Mouse (Mus musculus) brain, adult 2 months (tissue): ENCODE measurements around the gene Gm21973.

Source experiments
- DNase-seq: peaks from one replicate; pipeline ENCODE4 v3.0.0; 2011; ENCODE audit warnings: low read depth, low spot score

The Gm21973 gene

DNA sequence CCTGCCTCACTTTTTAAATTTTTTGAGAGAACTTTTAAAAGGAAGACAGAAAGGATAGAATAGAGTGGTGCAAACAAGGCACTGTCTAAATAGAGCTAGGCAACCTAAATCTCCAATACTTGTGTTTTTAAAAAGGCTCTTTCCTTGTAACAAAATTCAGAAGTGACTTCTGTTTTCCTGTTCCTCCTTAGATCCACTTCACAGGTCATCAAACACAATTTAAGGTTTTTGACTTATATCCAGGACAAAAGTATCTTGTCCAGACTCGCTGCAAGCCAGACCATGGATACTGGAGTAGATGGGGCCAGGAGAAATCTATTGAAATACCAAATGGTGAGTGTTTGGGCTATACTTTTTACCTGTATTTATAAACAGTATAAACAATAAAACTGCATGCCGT, at the start of gene Gm21973:
TSS of gene Gm21973 (plus strand) at position 301 of the 400 bp plus-strand sequence.
- DNase-seq = no peak

DNA sequence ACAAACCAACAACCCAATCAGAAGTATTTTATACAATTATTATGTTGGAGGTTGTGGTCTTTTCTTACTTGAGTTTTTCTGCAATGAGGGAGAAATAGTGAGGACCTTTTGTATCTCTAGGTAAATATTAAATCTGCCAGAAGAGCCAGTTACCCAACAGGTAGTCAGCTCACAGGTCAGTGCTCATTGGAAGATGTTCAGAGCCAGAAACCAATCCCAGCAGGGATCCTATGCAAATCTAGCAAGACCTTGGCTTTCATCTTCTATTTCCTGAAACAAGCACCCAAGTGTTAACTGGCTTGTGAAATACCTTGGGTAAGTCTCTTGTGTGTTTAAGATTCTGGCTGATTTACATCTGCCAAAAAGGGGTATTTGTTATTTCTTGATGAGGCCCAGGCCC, 48.8 kb upstream of the Gm21973 start:
- no peak for DNase-seq

DNA sequence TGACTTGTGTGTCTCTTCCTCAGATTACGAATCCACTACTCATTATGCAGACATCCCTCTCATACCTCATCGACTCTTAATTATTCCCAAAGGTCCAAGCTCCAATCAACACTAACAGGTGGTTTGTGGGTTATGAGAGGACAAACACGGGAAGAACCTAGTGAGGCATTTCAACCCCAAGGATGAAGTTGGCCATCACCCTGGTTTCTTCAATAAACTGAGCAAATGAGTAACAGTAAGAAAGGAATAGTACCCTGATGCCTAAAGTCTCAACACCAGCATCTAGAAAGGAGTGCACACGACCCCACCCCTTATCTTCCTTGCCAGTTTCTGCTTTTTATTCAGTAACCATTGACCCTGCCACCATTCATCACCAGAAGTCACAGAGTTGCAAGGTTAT, 47.7 kb upstream of the Gm21973 start:
- DNase-seq = no peak

DNA sequence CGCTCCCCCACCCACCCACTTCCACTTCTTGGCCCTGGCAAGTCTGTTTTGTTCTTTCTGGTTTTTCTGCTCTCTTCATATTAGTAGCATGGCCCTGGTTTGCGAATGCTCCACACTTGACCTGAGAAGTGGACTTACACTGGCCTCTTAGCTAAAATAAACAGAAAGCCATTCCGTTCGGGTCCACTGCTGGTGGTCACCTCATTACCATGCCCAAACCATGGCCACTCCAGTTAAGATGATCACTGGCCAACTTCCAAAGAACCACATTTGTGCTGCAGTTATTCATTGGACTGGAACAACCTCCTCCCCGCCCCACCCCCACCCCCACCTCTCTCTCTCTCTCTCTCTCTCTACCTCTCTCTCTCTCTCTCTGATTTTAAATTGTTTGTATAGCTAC, 43.6 kb upstream of the Gm21973 start:
- DNase-seq = no peak

DNA sequence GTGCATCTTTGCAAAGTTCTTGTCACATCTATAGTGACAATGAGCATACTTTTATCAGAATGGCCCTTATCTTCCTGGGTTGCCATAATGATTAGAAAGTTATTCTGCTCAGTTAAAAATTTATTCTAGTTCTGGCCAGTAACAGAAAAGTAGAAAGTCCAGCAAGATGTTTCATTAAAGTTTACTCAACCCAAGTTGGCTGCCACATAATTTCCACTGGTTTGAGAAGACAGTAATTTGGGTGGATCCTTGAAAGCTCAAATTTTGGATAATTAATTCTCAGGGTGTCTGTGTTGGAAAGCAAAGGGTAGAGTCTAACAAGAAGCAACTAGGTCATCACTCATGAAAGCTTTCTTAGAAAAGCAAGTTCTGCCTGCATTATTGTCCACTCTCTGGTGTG, 41.5 kb upstream of the Gm21973 start:
- DNase-seq = no peak

DNA sequence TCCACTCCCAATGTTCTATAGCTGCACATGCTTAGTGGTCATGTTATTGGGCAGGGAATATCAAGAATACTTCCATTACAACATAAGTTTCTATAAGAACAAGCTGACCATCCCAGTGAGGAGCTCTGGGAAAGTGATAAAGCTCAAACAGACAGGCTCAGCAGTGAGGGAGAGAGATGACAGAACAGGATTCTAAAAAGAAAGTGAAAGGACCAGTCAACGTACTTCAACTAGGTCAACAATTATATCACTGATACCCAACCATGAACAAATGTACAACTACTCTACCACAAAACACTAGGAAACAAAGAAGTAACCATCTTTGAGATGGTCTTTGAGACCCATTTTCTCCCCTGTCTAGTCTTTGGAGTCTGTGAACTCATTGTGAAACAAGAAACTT, 28.6 kb upstream of the Gm21973 start:
- DNase-seq = no peak

DNA sequence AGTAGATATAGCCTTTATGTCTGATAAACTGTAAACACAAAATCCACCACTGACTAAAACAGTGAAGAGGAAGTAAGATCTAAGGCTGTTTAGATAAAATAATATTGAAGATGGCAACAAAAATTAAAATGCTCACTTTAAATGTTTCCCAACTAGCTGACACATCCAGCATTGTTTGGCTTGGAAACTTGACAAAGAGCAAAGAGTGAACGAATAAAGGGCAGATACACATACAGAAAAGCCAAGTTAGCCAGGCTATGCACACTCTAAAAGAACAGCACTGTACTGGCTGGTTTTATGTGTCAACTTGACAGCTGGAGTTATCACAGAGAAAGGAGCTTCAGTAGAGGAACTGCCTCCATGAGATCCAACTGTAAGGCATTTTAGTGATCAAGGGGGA, 27.1 kb upstream of the Gm21973 start:
- DNase-seq = no peak

DNA sequence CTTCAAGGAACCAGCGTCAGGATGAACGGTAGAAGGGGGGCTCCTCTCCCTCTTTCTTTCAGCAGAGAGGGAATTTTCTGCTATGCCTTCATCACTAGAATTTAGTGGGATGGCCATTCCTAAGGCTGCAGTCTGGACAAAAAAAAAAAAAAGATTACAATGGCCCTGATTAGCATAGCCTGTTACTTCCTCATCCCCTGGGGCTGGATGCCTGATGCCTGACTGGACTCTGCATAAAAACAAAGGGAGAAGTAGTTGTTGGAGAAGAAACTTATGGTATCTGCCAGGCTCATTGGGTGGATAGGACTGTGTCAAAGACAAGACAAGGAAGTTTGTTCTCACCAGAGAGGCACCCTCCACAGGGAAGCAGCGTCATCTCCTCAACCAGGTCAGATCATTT, 25.7 kb upstream of the Gm21973 start:
- no peak for DNase-seq

DNA sequence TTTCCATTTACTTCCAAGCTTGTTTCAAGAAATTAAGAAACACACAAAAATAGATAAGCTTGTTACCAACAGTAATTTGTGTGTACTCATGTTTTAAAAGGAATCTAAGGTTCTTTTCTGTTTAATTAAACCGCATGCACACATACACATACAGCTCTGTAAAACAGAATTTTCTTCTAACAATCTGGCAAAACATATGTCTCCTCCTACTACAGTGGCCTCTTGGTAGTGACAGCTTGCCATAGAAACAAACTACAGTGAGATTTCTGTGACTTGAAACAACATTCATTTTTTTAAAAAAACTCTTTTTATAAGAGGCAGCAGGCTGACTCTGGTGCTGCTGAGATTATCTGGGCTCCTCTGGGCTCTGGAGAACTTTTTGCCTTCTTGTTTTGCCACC, 18.7 kb upstream of the Gm21973 start:
- peak; percentile 46 for DNase-seq

DNA sequence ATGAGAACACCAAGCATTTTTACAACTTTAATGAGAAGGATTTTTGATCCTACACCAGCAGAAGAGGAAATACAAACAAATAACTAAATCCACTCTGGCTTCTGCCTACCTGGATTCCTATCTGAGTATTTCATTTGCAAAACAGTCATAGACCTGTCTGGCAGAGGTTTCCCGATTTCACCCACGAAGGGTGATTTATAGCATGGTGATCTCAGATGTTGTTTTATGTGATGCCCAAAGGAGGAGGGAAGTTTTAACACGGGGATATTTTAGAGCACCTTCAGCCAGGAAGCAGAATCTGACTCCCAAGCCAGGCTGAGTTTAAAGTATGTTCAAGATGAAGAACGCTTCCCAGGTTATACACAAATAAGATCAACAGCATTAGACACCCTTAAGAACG, 13.4 kb upstream of the Gm21973 start:
- no peak for DNase-seq

DNA sequence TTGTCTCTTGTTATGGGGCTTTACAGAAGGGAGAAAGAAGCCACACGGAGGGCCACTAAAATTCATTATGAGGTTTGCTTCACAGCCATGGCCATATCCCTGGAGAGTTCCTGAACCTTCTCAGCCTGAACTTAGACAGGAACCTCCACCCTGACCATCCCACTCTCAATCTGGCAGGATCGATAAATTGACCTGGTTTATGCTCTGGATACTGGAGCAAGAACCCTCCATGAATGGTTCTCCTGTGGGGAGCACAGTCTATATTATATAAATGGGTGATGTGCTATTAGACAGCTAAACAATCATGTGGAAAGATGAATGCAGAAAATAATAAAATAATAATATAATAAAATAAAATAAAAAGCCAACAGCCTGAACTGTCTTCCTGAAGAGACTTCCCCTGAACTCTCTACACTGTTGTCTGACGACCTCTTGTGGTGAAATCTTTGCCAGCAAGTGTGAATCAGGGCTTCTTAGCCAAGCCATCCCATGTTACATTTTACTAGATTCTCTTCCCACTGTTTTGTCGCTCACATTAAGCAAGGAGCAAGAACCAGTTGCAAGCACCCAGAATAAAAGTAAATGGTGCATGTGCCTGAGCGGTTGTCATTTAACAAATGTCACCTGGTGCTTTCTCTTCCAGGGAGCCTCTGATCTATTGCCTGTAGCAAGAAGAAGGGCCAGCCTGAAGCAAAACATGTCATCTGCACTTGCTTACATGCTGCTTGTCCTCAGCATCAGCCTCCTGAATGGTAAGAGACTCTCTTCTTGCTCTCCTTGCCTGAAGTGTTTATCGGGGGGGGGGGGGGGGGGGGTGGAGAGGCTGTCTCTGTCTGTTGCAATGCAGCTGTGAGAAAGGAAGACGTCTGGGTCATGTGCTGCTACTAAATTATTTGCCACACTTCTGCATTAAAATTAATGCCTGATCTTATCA, 11.4 kb upstream of the Gm21973 start:
- peak; percentile 81 for DNase-seq

DNA sequence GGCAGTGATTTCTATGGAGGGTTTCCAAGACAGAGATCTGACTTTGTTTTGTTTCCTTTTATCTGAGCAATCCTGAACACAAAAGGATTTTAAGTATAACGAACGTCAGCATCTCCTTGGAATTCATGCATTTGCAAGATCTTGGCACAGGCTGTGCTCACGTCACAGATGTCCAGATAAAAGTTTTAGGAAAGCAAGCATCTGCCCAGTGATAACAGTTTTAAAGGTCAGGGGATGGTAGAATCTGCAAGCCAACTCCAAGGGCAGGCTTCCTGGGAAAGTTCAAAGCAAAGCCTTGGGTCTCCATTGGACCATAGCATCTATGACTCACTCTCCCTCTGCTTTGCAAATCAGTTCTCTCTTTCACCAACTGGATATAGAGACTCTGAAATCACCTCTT, 5.4 kb downstream of the Gm21973 start:
- DNase-seq = no peak

DNA sequence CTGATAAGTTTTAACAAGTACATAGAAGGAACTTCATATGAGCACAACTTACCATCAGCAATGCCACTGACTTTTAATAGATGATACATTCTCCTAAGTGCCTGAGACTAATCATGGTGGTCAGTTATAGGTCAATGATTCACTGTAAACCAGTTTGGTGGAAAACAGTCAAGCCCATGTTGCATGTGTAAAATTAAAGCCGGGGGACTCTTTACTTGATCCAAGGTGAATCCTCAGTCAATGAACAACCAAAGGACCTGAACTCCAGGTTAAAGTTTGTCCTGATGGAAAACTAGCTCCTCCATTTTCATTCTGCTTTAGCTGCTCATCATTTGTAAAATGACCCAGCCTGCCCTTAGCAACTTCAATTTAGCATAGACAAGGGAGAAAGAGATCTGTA, 7.4 kb downstream of the Gm21973 start:
- no peak for DNase-seq

DNA sequence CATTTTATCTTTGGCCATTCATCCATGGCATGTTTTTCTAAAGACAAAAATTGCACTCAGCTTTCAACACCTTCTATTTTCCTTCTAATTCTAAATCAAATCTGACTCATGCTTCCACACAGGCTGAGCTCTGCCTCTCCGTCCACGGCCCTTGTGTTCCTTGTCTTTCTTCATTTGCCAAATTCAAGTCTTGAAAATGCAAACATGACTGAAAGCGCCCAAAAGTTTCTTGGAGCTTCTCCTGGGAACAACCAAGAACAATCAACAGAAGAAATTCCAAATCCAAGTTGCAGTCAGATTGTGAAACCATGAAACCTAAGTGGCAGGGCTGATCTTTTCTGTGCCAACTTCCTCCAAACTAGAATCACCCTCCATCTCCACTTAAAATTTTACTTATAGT, 13.4 kb downstream of the Gm21973 start:
- DNase-seq = peak; percentile 15

DNA sequence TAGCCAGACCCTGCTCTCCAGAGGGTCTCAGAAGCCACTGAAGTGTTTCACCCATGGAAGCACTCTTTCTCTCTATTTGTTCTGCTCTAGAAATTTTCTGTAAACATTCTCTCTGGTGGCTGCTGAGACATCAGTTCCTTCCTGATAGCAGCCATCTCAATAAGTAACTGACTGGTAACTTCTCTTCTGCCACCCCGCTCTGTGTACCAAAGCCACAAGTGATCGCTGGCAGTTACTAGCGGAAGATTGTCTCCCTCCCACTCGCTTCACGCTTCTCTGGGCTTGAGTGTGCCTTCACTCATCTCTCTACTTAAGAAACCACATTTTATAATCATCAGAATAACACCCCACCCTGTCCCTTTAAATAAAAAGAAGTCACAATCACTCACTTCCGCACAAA, 21.9 kb downstream of the Gm21973 start:
- DNase-seq = no peak

DNA sequence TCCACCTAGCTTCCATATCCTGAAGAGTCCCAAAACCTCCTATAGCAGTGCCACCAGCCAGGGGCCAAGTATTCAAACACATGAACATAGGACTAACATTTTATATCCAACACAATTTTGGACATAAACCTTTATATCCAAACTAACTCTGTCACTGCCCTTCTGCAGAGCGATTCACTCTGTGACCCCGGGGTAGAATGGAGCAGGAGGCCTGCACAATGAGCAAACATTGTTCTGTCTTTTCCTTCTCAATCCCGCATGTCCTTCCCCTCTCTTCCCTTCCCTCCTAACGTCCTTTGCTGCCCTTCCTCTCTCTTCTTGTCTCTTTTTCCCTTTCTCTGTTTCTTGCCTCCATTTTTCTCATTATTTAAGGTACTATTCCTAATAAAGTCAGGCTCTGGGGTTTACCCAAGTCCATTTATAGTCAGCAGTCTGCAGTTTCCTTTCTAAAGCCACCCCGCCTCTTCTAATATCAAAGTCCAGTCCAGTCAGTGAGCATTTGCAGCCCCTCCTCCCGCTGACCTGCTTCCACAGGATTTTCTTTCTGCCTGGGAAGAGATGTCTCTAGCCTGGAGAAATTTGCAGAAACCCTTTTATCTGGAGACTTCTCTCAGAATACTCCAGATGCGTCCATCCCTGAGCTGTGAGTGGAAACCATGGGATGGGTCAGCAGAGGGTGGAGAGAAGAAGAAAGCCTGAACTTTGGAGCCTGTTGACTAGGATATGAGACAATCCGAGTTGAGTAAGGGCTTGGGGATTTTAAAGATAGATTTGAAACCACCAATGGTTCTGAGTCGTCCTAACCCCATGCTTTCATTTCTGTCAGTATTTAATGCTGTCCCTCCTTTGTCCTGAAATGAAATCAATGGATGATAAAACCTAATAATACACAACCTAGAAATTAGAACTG, 33.1 kb downstream of the Gm21973 start, which contains the start of gene Agxt2:
TSS of gene Agxt2 (plus strand) at position 494 of the 910 bp plus-strand sequence.
- no peak for DNase-seq

DNA sequence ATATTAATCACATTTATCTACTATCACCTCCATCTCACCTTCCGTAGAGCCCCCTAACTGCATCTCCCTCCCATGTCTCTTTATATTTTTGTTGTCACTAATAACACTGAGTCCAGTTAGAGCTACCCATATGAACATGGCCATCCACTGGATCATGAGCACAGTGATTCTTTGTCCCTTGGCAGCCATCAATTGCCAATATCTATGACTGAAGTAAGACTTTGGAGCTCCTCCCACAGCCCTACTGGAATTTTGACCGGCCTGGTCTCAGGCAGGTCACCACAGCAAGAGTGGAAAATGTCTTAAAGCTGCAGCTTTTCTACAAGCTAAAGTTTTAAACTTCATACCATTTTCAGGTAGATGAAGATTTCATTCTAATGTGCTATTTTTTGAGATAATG, 41.2 kb downstream of the Gm21973 start:
- DNase-seq = no peak

DNA sequence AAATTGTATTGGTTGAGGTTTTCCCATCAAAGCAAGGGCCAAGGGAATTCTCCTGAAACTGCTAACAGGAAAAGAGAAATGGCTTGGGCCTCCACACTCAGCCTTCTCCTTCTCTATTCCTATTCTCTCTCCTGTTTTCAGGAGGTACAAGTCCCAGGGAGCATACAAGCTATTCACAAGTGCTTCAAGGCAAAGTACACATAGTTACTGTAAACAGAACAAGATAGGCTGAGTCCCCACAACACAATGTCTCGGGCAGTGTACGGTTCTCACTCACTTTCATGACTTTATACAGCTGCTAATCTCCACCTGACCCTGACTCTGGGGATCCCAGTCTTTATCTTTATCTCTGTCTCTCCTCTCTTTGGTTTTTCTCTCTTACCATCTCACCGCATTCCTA, 50.2 kb downstream of the Gm21973 start:
- DNase-seq = no peak

DNA sequence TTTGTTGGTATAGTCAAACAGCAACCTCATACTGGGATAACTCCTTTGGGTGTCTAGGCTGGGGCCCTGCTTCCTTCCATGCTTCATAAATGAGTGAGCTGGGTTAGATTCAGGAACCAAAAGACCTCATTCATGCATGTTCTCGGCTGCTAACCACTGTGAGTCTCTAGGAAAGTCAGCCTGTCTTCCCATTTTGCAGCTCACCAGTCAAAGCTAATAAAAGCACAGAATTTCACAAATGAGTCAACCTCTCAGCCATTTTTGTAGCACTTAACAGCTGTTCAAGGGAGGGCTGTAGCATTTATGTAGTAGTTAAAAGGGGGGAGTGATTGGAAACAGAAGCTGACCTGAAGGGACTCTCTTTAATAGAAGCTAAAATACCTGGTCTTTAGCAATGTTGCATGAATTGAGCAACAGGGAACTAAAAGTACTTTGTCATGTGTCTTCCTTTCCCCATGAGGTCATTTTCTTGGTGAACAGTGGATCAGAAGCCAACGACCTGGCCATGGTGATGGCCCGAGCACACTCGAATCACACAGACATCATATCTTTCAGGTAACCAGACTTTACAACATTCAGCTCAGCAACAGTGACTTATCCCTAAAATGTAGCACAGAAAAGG, 53.3 kb downstream of the Gm21973 start:
- DNase-seq = peak; percentile 61

DNA sequence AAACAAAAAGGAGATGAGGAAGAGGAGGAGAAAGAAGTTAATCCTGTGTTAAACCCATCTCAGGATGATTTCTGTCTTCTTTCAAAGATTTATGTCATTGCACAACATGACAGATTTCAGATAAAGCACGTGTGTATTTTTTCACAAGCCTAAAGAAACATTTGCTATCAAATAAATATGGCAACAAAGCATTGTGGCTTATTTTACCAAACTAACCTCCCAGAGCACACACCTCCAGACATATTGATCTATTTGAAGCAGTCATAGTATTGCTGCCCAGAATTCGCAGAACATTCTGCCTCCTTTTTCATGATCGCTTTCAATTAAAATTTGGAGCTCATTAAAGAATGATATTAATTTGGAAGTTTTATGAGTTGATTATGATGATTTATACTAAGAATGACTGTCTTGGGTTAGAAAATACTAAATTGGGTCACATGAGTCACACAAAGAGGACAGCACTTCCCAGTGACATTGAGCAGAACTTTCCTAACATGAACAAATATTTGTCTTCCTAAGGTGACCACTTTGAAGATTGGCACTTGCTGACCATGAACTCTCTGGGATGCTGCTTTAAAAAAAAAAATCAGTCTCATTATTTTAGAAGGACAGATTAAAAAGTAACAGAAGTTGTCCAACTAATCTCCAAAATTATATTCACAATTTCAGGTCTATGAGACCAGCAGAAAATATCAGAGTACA, 54.7 kb downstream of the Gm21973 start:
- DNase-seq = no peak

DNA sequence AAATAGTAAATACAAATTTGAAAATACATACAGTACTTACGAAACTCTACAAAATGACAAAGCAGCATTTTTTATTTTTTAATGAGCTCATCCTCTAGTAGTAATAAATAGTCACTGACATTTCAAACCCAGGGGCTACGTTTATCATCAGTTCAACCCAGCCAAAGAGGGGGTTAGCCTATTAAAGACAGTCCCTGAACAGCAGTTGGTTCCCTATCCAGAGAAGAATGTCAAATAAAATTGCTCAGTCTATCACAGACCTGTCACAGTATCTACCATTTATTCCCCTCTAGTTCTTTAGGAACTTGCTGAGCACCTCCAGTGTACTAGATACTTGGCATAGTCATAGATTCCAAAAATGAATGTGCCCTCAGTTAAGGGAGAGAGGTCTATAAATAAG, 62.1 kb downstream of the Gm21973 start:
- no peak for DNase-seq
